Mouse (Mus musculus): ENCODE measurements around the gene Haus4. TPM values are rescaled to one million over a fixed set of nuclear protein-coding genes. Genes with fewer than 3 reads are reported as not detected.

Haus4 gene
- polyA plus RNA-seq, 1 experiment from 2014 or later, result 23.3 TPM

- no peak for DNase-seq (ENCODE audit: low read depth, low spot score)
- CTCF ChIA-PET, result interaction anchor here (1.1 to 4.2 kb wide), 6 partner anchors 10 to 125 kb away, joined by 3 to 23 read pairs (median 5); partner anchors contain the start of gene Haus4
- in situ Hi-C loops (cut with MboI; ENCODE audit: low pct_unique_long_range_greater_than_20kb), result loop anchor here (10.0 kb wide), 1 partner anchor 349 kb away; no protein-coding TSS in a partner anchor
- no peaks in the 10 kb centered on the region for H3K27me3 ChIP-seq
- POLR2A ChIA-PET, result interaction anchor here (0.6 to 1.1 kb wide), 3 partner anchors 9 to 985 kb away, joined by 3 to 4 read pairs (median 3); no protein-coding TSS in a partner anchor
- TF ChIP-seq CTCF (IDR thresholded peaks at IDR 0.05), result no peak
- ATAC-seq, result no peak
Measured at GRCm38 (mm10) chr14:54574253-54574652, 19.8 kb upstream of the Haus4 start.

DNA sequence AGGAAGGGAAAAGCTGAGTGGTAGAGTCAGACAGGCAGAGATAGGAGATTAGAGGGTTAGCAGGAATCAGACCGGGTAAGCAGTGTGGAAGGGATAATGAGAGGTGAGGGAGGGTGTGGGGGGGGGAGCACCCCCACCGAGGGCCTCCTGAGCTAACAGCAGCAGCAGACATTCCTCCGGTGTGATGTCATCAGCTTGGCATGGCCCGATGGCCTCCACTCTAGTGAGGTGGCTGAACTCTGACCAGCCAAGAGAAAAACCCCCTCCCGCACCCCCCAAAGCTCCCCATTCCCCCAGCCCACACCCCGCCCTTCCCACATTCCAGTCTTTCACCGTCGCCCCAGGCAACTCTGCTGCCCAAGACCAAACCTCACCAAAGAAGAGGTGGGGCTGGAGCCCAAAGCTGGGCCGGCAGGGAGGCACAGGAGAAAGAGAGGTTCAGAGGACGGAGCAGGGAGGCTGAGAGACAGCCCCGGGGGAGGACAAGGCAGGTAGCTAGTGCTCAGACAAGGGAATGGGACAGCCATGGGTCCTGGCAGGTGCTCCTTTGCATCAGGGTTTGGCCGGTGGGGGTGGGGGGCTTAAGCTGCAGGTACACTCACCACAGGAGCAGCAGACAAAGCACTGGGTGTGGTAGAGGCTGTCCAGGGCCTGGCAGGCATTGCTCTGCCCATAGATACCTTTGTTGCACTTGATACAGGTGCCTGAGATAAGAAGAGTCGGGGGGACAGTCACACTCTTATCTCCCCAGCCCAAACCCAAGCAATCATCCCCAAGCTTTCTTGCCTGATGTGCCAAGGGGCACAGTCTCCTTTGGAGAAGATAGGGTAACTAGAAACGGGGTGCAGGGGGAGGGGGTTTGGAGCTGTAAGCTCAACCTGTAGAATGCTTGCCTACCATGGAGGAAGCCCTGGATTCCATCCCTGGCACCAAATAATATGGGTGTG, 18.6 kb upstream of the Haus4 start:
- H3K27me3 ChIP-seq, result no peaks in the 10 kb centered on the region
- TF ChIP-seq CTCF (IDR thresholded peaks at IDR 0.05), result no peak
- ChIA-PET POLR2A (interaction anchor here (0.5 to 1.1 kb wide), 3 partner anchors 10 to 24 kb away, joined by 3 to 4 read pairs (median 3); no protein-coding TSS in a partner anchor), CTCF (interaction anchor here (1.0 to 4.2 kb wide), 12 partner anchors 10 to 124 kb away, joined by 3 to 23 read pairs (median 4); partner anchors contain the start of gene Haus4)
- peak; percentile 96 for DNase-seq (ENCODE audit: low read depth, low spot score)
- peak; percentile 55 for ATAC-seq
- in situ Hi-C loops (cut with MboI; ENCODE audit: low pct_unique_long_range_greater_than_20kb), result loop anchor here (10.0 kb wide), 1 partner anchor 348 kb away; no protein-coding TSS in a partner anchor

DNA sequence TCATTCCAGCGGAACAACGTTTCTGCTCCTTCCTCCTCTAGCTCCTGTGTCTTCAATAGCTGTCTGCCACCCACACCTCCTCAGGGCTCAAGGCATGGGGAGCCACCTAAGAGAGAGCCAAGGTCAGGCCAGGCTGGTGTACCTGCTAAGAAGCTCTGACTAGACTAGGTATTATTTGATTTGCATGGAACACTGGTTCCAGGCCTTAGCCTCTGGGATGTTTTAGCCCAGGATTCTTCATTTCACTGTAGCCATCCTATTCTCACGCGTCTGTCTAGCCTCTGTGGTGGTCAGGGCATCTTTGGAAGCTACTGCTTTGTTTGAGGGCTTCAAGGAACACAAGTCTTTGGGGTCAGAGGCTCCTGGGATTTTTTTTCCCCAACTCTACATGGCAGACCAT, 17.7 kb upstream of the Haus4 start:
- CTCF ChIA-PET, result interaction anchor here (0.9 to 4.2 kb wide), 10 partner anchors 9 to 69 kb away, joined by 3 to 23 read pairs (median 4); partner anchors contain the start of gene Cdh24
- H3K27me3 ChIP-seq, result no peaks in the 10 kb centered on the region
- POLR2A ChIA-PET, result interaction anchor here (1.1 kb wide), 1 partner anchor 32 kb away, joined by 3 read pairs; no protein-coding TSS in a partner anchor
- ATAC-seq (no peak), DNase-seq (ENCODE audit: low read depth, low spot score) (no peak)
- in situ Hi-C loops (cut with MboI; ENCODE audit: low pct_unique_long_range_greater_than_20kb), result loop anchor here (10.0 kb wide), 1 partner anchor 347 kb away; no protein-coding TSS in a partner anchor
- no peak for TF ChIP-seq CTCF (IDR thresholded peaks at IDR 0.05)

- no peaks in the 10 kb centered on the region for H3K27me3 ChIP-seq
- no peak for DNase-seq (ENCODE audit: low read depth, low spot score)
- ChIA-PET CTCF (interaction anchor here (0.7 to 2.3 kb wide), 13 partner anchors 8 to 116 kb away, joined by 3 to 10 read pairs (median 4); partner anchors contain the start of genes 1700123O20Rik, 4931414P19Rik, Ajuba and Haus4), POLR2A (interaction anchor here (0.7 to 0.8 kb wide), 2 partner anchors 42 to 303 kb away, joined by 3 to 4 read pairs; no protein-coding TSS in a partner anchor)
- in situ Hi-C loops (cut with MboI; ENCODE audit: low pct_unique_long_range_greater_than_20kb), result loop anchor here (10.0 kb wide), 1 partner anchor 345 kb away; no protein-coding TSS in a partner anchor
- no peak for ATAC-seq
- no peak for TF ChIP-seq CTCF (IDR thresholded peaks at IDR 0.05)
Measured at GRCm38 (mm10) chr14:54569451-54570392, 15.3 kb upstream of the Haus4 start.

DNA sequence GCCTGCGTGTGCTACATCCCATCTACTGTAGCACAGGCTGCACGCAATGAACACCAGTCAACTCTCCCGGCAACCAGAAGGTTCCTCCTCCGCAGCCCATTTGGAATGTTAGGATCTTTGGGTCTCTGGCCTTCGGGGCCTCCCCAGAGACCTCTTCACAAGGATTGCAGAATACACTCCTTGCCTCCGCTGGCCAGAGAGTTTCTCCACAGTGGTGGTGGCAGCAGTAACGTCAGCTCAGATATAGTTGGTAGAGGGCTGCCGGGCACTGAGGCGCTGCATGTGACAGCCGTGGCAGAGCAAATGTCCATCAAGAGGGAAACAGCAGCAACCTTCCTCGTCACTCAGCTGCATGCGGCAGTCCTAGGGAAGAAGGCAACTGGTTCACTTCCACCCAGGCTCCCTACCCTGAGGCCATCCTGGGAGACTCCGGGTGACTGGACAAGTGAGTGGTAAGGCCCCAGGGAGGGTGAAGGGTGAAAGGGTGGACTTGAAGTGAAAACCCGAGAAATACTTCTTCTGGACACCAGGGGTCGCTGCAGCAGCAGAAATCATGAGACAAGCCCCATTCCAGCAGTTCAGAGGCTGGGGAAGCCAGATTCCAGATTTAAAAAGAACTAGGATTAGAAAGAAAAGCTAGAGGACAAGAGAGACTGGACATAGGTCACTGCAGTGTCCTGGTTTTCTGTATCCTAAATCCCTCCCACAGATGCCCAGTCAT, 14.4 kb upstream of the Haus4 start:
- POLR2A ChIA-PET, result interaction anchor here (0.7 to 3.0 kb wide), 3 partner anchors 10 to 304 kb away, joined by 3 to 9 read pairs (median 4); no protein-coding TSS in a partner anchor
- CTCF ChIA-PET, result interaction anchor here (0.7 to 2.3 kb wide), 13 partner anchors 9 to 117 kb away, joined by 3 to 10 read pairs (median 4); partner anchors contain the start of genes 1700123O20Rik, 4931414P19Rik, Ajuba and Haus4
- ATAC-seq (no peak), DNase-seq (ENCODE audit: low read depth, low spot score) (no peak)
- no peaks in the 10 kb centered on the region for H3K27me3 ChIP-seq
- in situ Hi-C loops (cut with MboI; ENCODE audit: low pct_unique_long_range_greater_than_20kb), result no loop called here
- no peak for TF ChIP-seq CTCF (IDR thresholded peaks at IDR 0.05)

GRCm38 (mm10) chr14:54560527-54561242, 6.3 kb upstream of the Haus4 start:
- ChIA-PET CTCF (interaction anchor here (1.5 to 1.6 kb wide), 2 partner anchors 19 to 32 kb away, joined by 4 to 8 read pairs; no protein-coding TSS in a partner anchor), POLR2A (interaction anchor here (1.1 kb wide), 1 partner anchor 15 kb away, joined by 4 read pairs; no protein-coding TSS in a partner anchor)
- DNase-seq (ENCODE audit: low read depth, low spot score) (no peak), ATAC-seq (no peak)
- in situ Hi-C loops (cut with MboI; ENCODE audit: low pct_unique_long_range_greater_than_20kb), result no loop called here
- TF ChIP-seq CTCF (IDR thresholded peaks at IDR 0.05), result no peak
- H3K27me3 ChIP-seq, result no peaks in the 10 kb centered on the region

- H3K27me3 ChIP-seq, result no peaks in the 10 kb centered on the region
- no peak for TF ChIP-seq CTCF (IDR thresholded peaks at IDR 0.05)
- in situ Hi-C loops (cut with MboI; ENCODE audit: low pct_unique_long_range_greater_than_20kb), result no loop called here
- ChIA-PET CTCF (interaction anchor here (1.1 to 3.2 kb wide), 4 partner anchors 12 to 84 kb away, joined by 3 to 9 read pairs (median 5); partner anchors contain the start of gene Cdh24), POLR2A (no interaction called here)
- ATAC-seq, result no peak
- DNase-seq (ENCODE audit: low read depth, low spot score), result no peak
Measured at GRCm38 (mm10) chr14:54557330-54557729, 2.9 kb upstream of the Haus4 start.

DNA sequence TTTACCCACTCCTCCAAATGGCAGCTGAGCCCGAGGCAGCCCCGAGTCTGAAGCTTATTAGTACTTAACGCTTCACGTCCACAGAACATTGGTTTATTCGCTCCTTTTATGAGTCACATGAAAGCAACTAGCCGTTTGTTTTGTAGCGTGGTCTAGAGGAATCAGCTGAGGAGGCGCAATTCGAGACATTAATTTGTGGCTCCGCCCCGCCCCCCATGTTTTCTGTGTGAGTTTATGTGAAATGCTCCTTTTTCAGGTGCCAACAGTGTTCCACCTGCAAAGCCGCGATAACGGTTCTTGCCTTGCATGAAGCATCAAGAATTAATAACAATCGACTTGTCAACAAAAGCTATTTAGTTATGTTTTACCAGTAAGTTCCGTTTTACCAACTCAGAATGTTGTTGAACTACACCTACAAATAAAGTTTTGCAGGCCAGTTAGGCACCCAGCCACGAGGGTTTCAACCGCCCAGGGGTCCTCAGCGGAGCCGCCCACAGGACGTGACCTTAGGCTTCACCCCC, 902 bp downstream of the Haus4 start:
- TF ChIP-seq CTCF (IDR thresholded peaks at IDR 0.05), result no peak
- ChIA-PET POLR2A (interaction anchor here (1.5 kb wide), 1 partner anchor 326 kb away, joined by 3 read pairs; no protein-coding TSS in a partner anchor), CTCF (interaction anchor here (0.9 to 2.1 kb wide), 5 partner anchors 25 to 107 kb away, joined by 3 to 13 read pairs (median 5); partner anchors contain the start of gene Cdh24)
- peak; percentile 29 for ATAC-seq
- H3K27me3 ChIP-seq, result no peaks in the 10 kb centered on the region
- in situ Hi-C loops (cut with MboI; ENCODE audit: low pct_unique_long_range_greater_than_20kb), result no loop called here
- no peak for DNase-seq (ENCODE audit: low read depth, low spot score)
